Mouse (Mus musculus) retina, postnatal 1 day (tissue): ENCODE results near the gene Nfatc2.

Experiments used
- DNase-seq: peaks from one replicate; pipeline ENCODE4 v3.0.0-alpha.2; 2012

Nfatc2 gene

DNA sequence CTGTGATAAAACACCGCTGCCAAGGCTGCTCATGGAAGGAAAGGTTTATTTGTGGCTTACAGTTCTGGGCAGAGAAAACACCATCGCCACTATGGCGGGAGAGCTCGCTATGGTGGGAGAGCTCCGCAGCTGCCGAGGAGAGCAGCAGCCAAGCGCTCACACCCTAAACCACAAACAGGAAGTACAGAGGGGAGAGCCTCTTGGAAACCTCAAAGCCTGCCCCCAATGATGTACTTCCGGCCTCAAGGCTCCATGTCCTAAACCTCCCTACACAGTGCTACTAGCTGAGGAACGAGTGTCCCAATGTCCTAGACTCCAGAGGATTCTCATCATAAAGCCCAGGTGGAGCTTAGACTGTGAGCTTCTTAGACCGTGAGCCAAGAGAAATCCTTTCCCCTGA, 171.9 kb downstream of the Nfatc2 start:
- no peak for DNase-seq

DNA sequence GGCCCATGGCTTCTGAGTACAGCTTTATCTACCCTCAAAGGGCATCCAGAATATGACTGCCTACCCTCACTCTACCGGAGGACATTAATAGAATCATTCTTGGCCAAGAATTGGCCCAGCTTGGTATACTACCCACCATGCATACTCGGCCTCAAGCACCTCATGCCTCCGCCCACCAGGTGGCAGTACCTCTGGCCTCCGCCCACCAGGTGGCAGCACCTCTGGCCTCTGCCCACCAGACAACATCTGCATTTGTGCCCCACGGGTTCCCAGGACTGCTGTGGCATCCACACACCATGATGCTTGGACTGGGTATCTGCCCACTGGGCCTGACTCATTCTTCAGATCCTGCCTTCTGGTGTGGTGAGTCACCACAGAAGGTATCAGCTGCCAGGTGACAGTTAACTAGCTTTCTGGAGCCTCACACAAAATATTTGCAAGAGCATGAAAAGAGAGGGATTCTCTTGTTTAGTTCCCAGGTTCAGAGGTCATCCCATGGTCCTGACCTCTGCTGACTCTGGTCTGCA, 173.0 kb downstream of the Nfatc2 start:
- DNase-seq: no peak
